Mouse (Mus musculus) G1E (cell line): ENCODE results near the gene Cnot4. TPM values are rescaled to one million over a fixed set of nuclear protein-coding genes. Genes with fewer than 3 reads are reported as not detected.

Experiments used
- ATAC-seq: 2 replicates; pipeline ENCODE4 v1.8.0; 2016; ENCODE audit warnings: mild to moderate bottlenecking; ENCODE audit not compliant: insufficient number of reproducible peaks, poor library complexity, low FRiP score, severe bottlenecking; ENCODE audit errors: extremely low read depth
- DNase-seq: peaks from one replicate; pipeline ENCODE4 v3.0.0; 2012; ENCODE audit warnings: low spot score
- H3K27me3 ChIP-seq: 2 replicates; pipeline ENCODE4 v1.6.1; 2012; ENCODE audit warnings: mild to moderate bottlenecking, low read length, inconsistent platforms; ENCODE audit not compliant: insufficient read depth
- H3K36me3 ChIP-seq: replicated peaks from 2 replicates; pipeline ENCODE3; 2012; ENCODE audit warnings: mild to moderate bottlenecking, inconsistent platforms
- H3K4me1 ChIP-seq: 2 replicates; pipeline ENCODE4 v1.6.1; 2012; ENCODE audit warnings: low read depth, low read length, inconsistent platforms, mixed read lengths; ENCODE audit not compliant: insufficient read depth
- H3K4me3 ChIP-seq: 2 replicates; pipeline ENCODE4 v1.5.1; 2012; ENCODE audit warnings: low read depth, mild to moderate bottlenecking, inconsistent platforms, low read length, moderate library complexity, mixed read lengths
- H3K9me3 ChIP-seq: replicated peaks from 2 replicates; pipeline ENCODE4 v1.6.1; 2012; ENCODE audit warnings: inconsistent platforms
- CTCF ChIP-seq: IDR thresholded peaks from 2 replicates; pipeline ENCODE4 v1.5.1; 2012; ENCODE audit warnings: low read depth, low read length, inconsistent platforms, mixed read lengths
- GATA1 ChIP-seq: IDR thresholded peaks from 2 replicates; pipeline ENCODE4 v1.6.1; 2012; ENCODE audit warnings: borderline replicate concordance, low read length, inconsistent platforms, mixed read lengths
- GATA2 ChIP-seq: IDR thresholded peaks from 2 replicates; pipeline ENCODE4 v1.6.1; 2012; ENCODE audit warnings: low read depth, low read length, inconsistent platforms, borderline replicate concordance
- POLR2AphosphoS5 ChIP-seq: IDR thresholded peaks from 2 replicates; pipeline ENCODE4 v1.6.1; 2012; ENCODE audit warnings: low read depth, low read length, inconsistent platforms; ENCODE audit not compliant: insufficient replicate concordance
- TAL1 ChIP-seq: conservative IDR thresholded peaks from 2 replicates; pipeline ENCODE4 v1.6.1; 2012; ENCODE audit warnings: low read depth, low read length, inconsistent platforms, mixed read lengths
- polyA plus RNA-seq: library from polyadenylated mRNA; stranded (reverse); fragments of >175 nt; gene quantifications from 2 replicates; pipeline ENCODE4 v1.2.3, GENCODE M21; 2012
- total RNA-seq, 2 experiments: library from RNA; stranded (forward) in 1 of 2; stranded (reverse) in 1 of 2; fragments of 200-1000 nt in 1 of 2; fragments of >200 nt in 1 of 2; fragmentation: Nextera tagmentation in 1 of 2; gene quantifications; 2 replicates each; pipeline ENCODE4 v1.2.3; 2014 to 2017

Cnot4 gene
- total and polyA plus RNA-seq, 3 experiments: 7.5 to 92.4 (median 28.7) TPM

DNA sequence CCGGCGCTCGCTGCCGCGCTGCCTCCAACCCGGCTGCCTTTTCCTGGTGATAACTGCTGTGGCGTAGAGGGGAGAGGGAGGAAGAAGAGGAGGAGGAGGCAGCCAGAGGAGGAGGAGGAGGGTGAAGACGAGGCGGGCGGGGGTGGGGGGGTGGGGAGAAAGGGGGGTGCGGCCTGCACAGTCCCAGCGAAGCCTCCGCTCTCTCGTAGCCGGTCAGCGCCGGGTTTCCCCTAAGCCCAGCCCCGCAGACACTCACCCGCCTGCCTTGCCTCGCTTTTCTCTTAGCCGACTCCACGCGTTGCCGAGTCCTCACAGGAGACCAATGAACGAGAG is 312 bp downstream of the Cnot4 start:
- peak overlapping the region; percentile 82 for H3K4me3 ChIP-seq
- TF ChIP-seq POLR2AphosphoS5: no peak
- no peak for TF ChIP-seq GATA1
- no peak for TF ChIP-seq TAL1
- TF ChIP-seq CTCF: no peak
- TF ChIP-seq GATA2: no peak
- H3K36me3 ChIP-seq: peaks cover 5% of the 10 kb centered on the region
- peaks cover 28% of the 10 kb centered on the region for H3K4me1 ChIP-seq
- ATAC-seq (peak; percentile 32), DNase-seq (peak; percentile 37)
- no peaks in the 10 kb centered on the region for H3K27me3 ChIP-seq
- H3K9me3 ChIP-seq: no peaks in the 10 kb centered on the region

DNA sequence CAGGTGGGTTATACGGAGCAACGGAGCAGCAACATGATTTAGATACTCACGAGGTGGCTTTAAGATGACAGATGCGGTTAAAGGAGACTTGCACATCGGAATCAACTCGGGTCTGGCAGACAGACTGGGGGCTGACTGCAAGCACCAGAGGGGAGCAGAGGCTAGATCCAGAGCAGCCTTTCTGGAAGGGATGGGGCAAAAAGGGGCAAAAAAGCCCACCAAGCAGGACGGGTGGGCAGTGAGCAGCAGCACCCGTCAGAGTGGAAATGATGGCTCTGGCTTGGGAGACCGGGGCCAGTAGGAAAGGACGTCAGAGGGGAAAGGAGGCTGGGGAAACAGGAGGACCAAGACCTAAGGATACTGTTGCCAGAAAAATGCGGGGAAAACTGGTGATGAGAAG is 718 bp downstream of the Cnot4 start:
- ATAC-seq (no peak), DNase-seq (peak; percentile 13)
- no peaks in the 10 kb centered on the region for H3K9me3 ChIP-seq
- H3K36me3 ChIP-seq: peaks cover 5% of the 10 kb centered on the region
- H3K4me1 ChIP-seq: peaks cover 28% of the 10 kb centered on the region
- no peaks in the 10 kb centered on the region for H3K27me3 ChIP-seq
- peak overlapping the region; percentile 82 for H3K4me3 ChIP-seq
- TF ChIP-seq CTCF (no peak), TAL1 (no peak), GATA1 (no peak)

DNA sequence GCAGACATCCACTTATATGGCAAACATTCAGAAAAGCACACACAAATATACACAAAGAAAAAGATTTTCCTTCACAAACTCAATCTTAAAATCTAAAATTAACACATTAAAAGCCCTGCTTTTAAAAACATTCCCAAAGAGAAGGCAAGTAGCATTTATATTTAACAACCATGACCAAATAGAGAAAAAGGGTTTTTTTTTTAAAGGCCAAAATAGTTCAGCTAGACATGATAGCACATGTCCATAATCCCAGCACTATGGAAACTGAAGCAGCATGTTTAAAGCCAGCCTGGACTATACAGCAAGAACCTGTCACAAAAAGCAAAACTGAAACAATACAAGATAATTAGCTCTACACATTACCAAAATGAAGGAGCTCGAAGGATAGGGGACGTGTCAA is 11.0 kb downstream of the Cnot4 start:
- Histone ChIP-seq H3K4me3 (no peak overlapping the region), H3K9me3 (no peaks in the 10 kb centered on the region), H3K27me3 (no peaks in the 10 kb centered on the region), H3K36me3 (peaks cover 59% of the 10 kb centered on the region), H3K4me1 (peaks cover 21% of the 10 kb centered on the region)
- no peak for ATAC-seq
- no peak for DNase-seq
- TF ChIP-seq CTCF (no peak), GATA1 (no peak), POLR2AphosphoS5 (no peak), TAL1 (no peak), GATA2 (no peak)

DNA sequence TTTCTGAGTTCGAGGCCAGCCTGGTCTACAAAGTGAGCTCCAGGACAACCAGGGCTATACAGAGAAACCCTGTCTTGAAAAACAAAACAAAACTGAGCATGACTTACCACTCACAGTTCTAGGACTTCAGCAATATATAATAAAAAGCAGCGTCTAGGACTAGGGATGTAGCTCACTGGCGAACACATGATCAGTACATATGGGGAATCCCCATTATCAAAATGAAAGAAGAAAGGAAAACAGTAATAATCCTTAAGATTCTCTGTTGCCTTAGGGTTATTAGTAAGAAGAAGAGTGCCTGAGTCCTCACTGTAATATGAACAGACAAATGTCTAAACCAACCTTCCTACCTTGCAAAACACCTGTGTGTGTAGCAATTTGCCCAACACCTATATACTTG is 11.6 kb downstream of the Cnot4 start:
- TF ChIP-seq GATA2 (no peak), TAL1 (no peak), GATA1 (no peak), CTCF (no peak), POLR2AphosphoS5 (no peak)
- Histone ChIP-seq H3K36me3 (peaks cover 59% of the 10 kb centered on the region), H3K4me1 (peaks cover 17% of the 10 kb centered on the region), H3K9me3 (no peaks in the 10 kb centered on the region), H3K27me3 (no peaks in the 10 kb centered on the region), H3K4me3 (no peak overlapping the region)
- DNase-seq (no peak), ATAC-seq (no peak)

DNA sequence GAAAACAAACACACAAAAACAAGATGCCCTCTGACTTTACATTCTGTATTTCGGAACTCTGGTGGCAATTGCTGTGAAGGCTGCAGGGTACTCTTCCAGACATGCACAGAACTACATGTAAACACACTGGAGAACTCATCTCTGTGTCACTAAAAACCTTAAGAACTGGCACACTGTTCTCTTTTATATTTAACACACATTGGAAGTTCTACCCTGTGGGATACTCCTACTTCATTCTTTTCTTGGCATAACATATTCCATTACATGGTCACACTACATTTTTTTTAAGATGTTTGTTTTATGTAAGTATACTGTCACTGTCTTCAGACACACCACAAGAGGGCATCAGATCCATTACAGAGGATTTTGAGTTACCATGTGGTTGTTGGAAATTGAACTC is 31.1 kb downstream of the Cnot4 start:
- DNase-seq (no peak), ATAC-seq (no peak)
- H3K27me3 ChIP-seq: no peaks in the 10 kb centered on the region
- no peak for TF ChIP-seq GATA2
- H3K9me3 ChIP-seq: no peaks in the 10 kb centered on the region
- peaks cover 17% of the 10 kb centered on the region for H3K36me3 ChIP-seq
- H3K4me1 ChIP-seq: no peaks in the 10 kb centered on the region
- H3K4me3 ChIP-seq: no peak overlapping the region

DNA sequence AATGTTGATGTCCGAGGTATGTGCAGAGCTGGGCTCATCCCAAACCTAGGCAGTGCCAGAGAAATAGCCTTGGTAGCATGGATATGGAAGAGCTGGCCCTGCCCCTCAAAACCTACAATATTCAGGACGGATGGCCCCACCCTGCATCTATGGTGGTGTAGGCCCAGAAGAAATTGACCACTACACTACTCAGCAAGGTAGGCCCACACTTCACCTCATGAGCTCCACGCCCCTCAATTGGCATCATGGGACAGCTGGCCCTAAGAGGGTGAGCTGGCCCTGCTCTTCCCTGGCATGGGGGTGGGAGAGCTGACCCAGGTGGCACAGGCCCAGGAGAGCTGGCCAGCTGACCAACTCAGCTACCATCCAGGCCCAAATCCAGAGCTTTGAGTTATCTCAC is 48.6 kb downstream of the Cnot4 start:
- Histone ChIP-seq H3K27me3 (no peaks in the 10 kb centered on the region), H3K9me3 (no peaks in the 10 kb centered on the region), H3K4me3 (no peak overlapping the region), H3K36me3 (peaks cover 34% of the 10 kb centered on the region), H3K4me1 (no peaks in the 10 kb centered on the region; the same call in 1 of the 2 replicates)
- TF ChIP-seq CTCF: no peak
- no peak for TF ChIP-seq GATA1
- TF ChIP-seq TAL1: no peak
- TF ChIP-seq GATA2: no peak
- TF ChIP-seq POLR2AphosphoS5: no peak
- DNase-seq (no peak), ATAC-seq (no peak)

DNA sequence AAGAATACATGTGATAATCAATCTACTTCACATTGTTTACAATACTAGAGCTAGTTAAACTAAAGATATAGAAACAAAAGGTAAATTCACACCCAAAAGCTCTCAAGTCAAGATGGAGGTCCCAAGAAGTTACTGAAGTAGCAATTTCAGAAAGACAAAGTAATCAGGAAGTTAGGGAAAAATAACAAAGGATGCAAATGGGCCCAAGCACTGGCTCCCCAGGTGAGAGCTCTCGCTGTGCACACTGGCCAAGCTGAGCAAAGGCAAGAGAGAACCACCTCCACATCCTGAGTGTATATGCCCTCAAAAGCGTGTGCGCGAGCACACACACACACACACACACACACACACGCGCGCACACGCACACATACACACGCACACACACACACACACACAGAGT is 58.4 kb downstream of the Cnot4 start:
- TF ChIP-seq POLR2AphosphoS5: no peak
- Histone ChIP-seq H3K4me3 (no peak overlapping the region), H3K9me3 (no peaks in the 10 kb centered on the region), H3K4me1 (no peaks in the 10 kb centered on the region), H3K36me3 (peaks cover 63% of the 10 kb centered on the region), H3K27me3 (no peaks in the 10 kb centered on the region)
- no peak for DNase-seq
- ATAC-seq: no peak
